Mouse (Mus musculus) C2C12 (cell line): ENCODE measurements at regions not wholly inside any gene's neighbourhood (a gene's known extent, or its start where the extent isn't known, plus 50 kb on each side); places are given as distances from the start of the nearest gene placed in this dataset.

ENCODE experiments used
- H3K27me3 ChIP-seq: one replicate; pipeline ENCODE4 v1.6.1; 2011; ENCODE audit not compliant: control insufficient read depth, insufficient read depth, insufficient read length
- H3K36me3 ChIP-seq: one replicate; pipeline ENCODE4 v1.6.1; 2011; ENCODE audit not compliant: control insufficient read depth, insufficient read depth
- H3K4me3 ChIP-seq: one replicate; pipeline ENCODE4 v1.5.1; 2011; ENCODE audit warnings: mild to moderate bottlenecking, control low read depth; ENCODE audit not compliant: poor library complexity, insufficient read depth, severe bottlenecking
- H3K79me2 ChIP-seq: one replicate; pipeline ENCODE4 v1.6.1; 2011; ENCODE audit not compliant: control insufficient read depth, insufficient read depth
- H3K79me3 ChIP-seq: one replicate; pipeline ENCODE4 v1.6.1; 2011; ENCODE audit warnings: low read depth, control low read depth
- H3ac ChIP-seq: one replicate; pipeline ENCODE3; 2011; ENCODE audit warnings: low read depth; ENCODE audit not compliant: control insufficient read depth, insufficient read length
- CEBPB ChIP-seq: IDR thresholded peaks from one replicate; pipeline ENCODE4 v1.6.1; 2011; ENCODE audit warnings: low read depth, mild to moderate bottlenecking, control low read depth, moderate library complexity
- CTCF ChIP-seq: IDR thresholded peaks from one replicate; pipeline ENCODE4 v1.5.1; 2011; ENCODE audit not compliant: control insufficient read depth, insufficient read depth, insufficient read length
- FOSL1 ChIP-seq: IDR thresholded peaks from one replicate; pipeline ENCODE4 v1.8.0; 2011; ENCODE audit warnings: mild to moderate bottlenecking, low read length; ENCODE audit not compliant: poor library complexity, insufficient read depth, severe bottlenecking
- MAX ChIP-seq: IDR thresholded peaks from one replicate; pipeline ENCODE4 v1.6.1; 2011; ENCODE audit warnings: mild to moderate bottlenecking, control low read depth
- MYOD1 ChIP-seq: IDR thresholded peaks from one replicate; pipeline ENCODE4 v1.6.1; 2011; ENCODE audit warnings: low read depth; ENCODE audit not compliant: control insufficient read depth, insufficient read length
- MYOG ChIP-seq: IDR thresholded peaks from one replicate; pipeline ENCODE4 v1.6.1; 2011; ENCODE audit not compliant: control insufficient read depth, insufficient read length; ENCODE audit errors: extremely low read depth
- USF1 ChIP-seq: IDR thresholded peaks from one replicate; pipeline ENCODE4 v1.6.1; 2011; ENCODE audit warnings: low read depth, mild to moderate bottlenecking, control low read depth, moderate library complexity

- no peaks in the 10 kb centered on the region for H3K27me3 ChIP-seq
- TF ChIP-seq USF1 (no peak), MYOD1 (no peak), CTCF (no peak), MAX (no peak), CEBPB (no peak), MYOG (no peak), FOSL1 (no peak)
- H3K4me3 ChIP-seq: no peak overlapping the region
- no peaks in the 10 kb centered on the region for H3K36me3 ChIP-seq
- H3ac ChIP-seq: no peak overlapping the region
- no peaks in the 10 kb centered on the region for H3K79me2 ChIP-seq
- H3K79me3 ChIP-seq: no peaks in the 10 kb centered on the region
These were observed 114.2 kb upstream of the Gas1 start for GRCm38 (mm10) chr13:60291344-60291743.

GRCm38 (mm10) chr13:60296201-60296895, 119.2 kb upstream of the Gas1 start:
- Histone ChIP-seq H3K27me3 (no peaks in the 10 kb centered on the region), H3K79me3 (no peaks in the 10 kb centered on the region), H3K4me3 (no peak overlapping the region), H3ac (no peak overlapping the region), H3K79me2 (no peaks in the 10 kb centered on the region), H3K36me3 (no peaks in the 10 kb centered on the region)
- TF ChIP-seq CTCF: no peak
- TF ChIP-seq MYOD1: no peak
- TF ChIP-seq CEBPB: no peak
- no peak for TF ChIP-seq MYOG
- TF ChIP-seq MAX: no peak
- no peak for TF ChIP-seq FOSL1
- TF ChIP-seq USF1: no peak

GRCm38 (mm10) chr13:60296896-60297275, 119.7 kb upstream of the Gas1 start:
- Histone ChIP-seq H3K4me3 (no peak overlapping the region), H3K36me3 (no peaks in the 10 kb centered on the region), H3K79me3 (no peaks in the 10 kb centered on the region), H3K27me3 (no peaks in the 10 kb centered on the region), H3ac (no peak overlapping the region), H3K79me2 (no peaks in the 10 kb centered on the region)
- TF ChIP-seq MYOD1 (no peak), MAX (no peak), FOSL1 (no peak), CTCF (no peak), MYOG (no peak), CEBPB (no peak), USF1 (no peak)

- no peaks in the 10 kb centered on the region for H3K27me3 ChIP-seq
- no peak overlapping the region for H3K4me3 ChIP-seq
- no peak overlapping the region for H3ac ChIP-seq
- TF ChIP-seq FOSL1: no peak
- TF ChIP-seq MYOG: no peak
- TF ChIP-seq USF1: no peak
- TF ChIP-seq CTCF: no peak
- TF ChIP-seq MAX: no peak
- TF ChIP-seq MYOD1: no peak
- TF ChIP-seq CEBPB: no peak
- no peaks in the 10 kb centered on the region for H3K79me2 ChIP-seq
- H3K79me3 ChIP-seq: no peaks in the 10 kb centered on the region
- H3K36me3 ChIP-seq: no peaks in the 10 kb centered on the region
These were observed 121.4 kb upstream of the Gas1 start for GRCm38 (mm10) chr13:60298575-60298974.

GRCm38 (mm10) chr13:60299076-60299475, 121.9 kb upstream of the Gas1 start:
- Histone ChIP-seq H3K79me2 (no peaks in the 10 kb centered on the region), H3ac (no peak overlapping the region), H3K4me3 (no peak overlapping the region), H3K27me3 (no peaks in the 10 kb centered on the region), H3K36me3 (no peaks in the 10 kb centered on the region), H3K79me3 (no peaks in the 10 kb centered on the region)
- no peak for TF ChIP-seq CTCF
- no peak for TF ChIP-seq USF1
- TF ChIP-seq FOSL1: no peak
- TF ChIP-seq MYOD1: no peak
- no peak for TF ChIP-seq MAX
- TF ChIP-seq CEBPB: no peak
- no peak for TF ChIP-seq MYOG

- Histone ChIP-seq H3K4me3 (no peak overlapping the region), H3ac (no peak overlapping the region), H3K79me2 (no peaks in the 10 kb centered on the region), H3K79me3 (no peaks in the 10 kb centered on the region), H3K36me3 (no peaks in the 10 kb centered on the region), H3K27me3 (no peaks in the 10 kb centered on the region)
- TF ChIP-seq CEBPB (no peak), MYOG (no peak), USF1 (no peak), CTCF (no peak), FOSL1 (no peak)
These were observed 126.4 kb upstream of the Gas1 start for GRCm38 (mm10) chr13:60303561-60303960.
